Mouse (Mus musculus): ENCODE results near the gene Iffo2. TPM values are rescaled to one million over a fixed set of nuclear protein-coding genes. Genes with fewer than 3 reads are reported as not detected.

Iffo2 gene
- polyA plus RNA-seq, 1 experiment = 0.09 TPM

- no peak for TF ChIP-seq GATA1 (IDR thresholded peaks at IDR 0.05; ENCODE audit: low read length)
Measured at GRCm38 (mm10) chr4:139572928-139573512, 42.7 kb downstream of the Iffo2 start.

GRCm38 (mm10) chr4:139574156-139574798, 43.9 kb downstream of the Iffo2 start:
- TF ChIP-seq GATA1 (IDR thresholded peaks at IDR 0.05; ENCODE audit: low read length) = no peak

DNA sequence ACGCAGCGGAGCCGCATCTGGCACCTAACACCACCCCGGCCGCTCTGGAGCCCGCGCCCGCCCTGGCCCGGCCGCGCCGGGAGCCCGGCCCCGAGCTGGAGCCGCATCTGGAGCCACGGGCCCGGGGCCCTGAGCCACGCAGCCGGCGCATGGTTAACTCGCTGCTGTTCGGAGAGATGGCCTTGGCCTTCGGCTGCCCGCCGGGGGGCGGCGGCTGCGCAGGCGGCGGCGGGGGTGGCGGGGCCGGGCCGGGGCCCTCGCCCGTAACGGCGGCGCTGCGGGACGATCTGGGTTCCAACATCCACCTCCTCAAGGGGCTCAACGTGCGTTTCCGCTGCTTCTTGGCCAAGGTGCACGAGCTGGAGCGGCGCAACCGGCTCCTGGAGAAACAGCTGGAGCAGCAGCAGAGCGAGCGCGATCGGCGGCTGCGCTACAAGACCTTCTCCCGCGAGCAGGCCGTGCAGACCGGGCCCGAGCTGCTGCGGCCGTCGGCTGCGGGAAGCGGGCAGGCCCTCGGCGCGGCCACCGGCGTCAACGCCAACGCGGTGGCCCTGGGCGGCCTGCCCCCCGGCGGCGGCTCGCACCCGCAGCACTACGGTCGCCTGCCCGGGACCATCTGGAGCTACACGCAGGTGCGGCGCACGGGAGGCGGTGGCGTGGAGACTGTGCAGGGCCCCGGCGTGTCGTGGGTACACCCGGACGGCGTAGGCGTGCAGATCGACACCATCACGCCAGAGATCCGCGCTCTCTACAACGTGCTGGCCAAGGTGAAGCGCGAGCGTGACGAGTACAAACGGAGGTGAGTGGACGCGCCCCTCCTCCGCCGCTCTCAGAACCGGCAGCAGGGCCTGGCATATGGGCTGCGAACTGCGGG, 44.7 kb downstream of the Iffo2 start:
- no peak for TF ChIP-seq GATA1 (IDR thresholded peaks at IDR 0.05; ENCODE audit: low read length)

DNA sequence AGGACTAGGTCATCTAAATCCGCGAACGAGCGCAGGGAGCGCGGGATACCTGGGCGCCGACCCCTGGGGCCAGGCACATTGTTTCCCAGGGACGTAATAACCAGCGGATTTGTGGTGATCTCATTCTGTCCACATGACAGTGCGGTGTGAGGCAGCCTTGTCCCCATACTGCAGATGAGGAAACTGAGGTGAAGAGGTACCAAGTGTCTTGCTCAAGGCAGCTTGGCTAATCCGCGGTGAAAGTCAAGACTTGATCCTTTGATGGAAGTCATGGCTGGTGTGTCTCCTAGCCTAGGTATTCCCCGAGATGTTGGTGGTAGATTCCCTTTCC, 45.3 kb downstream of the Iffo2 start:
- TF ChIP-seq GATA1 (IDR thresholded peaks at IDR 0.05; ENCODE audit: low read length) = no peak

DNA sequence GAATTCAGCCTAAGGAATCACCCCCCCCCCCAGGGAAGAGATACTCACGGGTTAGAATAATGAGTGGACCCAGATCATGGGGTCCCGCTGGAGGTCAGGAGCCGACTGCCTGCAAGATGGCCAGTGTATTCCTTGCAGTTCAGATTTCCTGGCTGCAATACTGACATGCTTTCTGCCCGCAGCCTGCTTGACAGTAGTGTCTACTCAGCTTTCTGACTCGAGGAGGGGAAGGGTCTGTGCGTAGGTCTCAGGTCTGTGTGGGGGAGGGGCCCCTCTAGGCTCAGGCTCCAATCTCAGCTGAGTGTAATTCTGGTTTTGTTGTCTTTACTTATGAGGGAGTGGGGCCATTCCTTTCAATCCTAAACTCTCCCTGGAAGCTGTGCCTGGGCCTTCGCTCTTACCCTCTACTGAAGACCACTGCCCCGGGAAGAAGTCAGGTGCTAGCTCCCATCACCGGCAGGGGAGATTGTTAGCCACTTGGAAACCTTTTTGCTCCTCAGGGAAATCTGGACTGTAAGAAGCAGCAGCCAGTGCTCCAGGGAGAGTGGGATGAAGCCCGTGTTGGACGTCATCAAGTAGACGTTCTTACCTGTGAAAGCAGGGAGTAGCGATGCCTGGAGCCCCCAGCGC, 46.0 kb downstream of the Iffo2 start:
- no peak for TF ChIP-seq GATA1 (IDR thresholded peaks at IDR 0.05; ENCODE audit: low read length)

- no peak for TF ChIP-seq GATA1 (IDR thresholded peaks at IDR 0.05; ENCODE audit: low read length)
Measured at GRCm38 (mm10) chr4:139577006-139577405, 46.7 kb downstream of the Iffo2 start.

DNA sequence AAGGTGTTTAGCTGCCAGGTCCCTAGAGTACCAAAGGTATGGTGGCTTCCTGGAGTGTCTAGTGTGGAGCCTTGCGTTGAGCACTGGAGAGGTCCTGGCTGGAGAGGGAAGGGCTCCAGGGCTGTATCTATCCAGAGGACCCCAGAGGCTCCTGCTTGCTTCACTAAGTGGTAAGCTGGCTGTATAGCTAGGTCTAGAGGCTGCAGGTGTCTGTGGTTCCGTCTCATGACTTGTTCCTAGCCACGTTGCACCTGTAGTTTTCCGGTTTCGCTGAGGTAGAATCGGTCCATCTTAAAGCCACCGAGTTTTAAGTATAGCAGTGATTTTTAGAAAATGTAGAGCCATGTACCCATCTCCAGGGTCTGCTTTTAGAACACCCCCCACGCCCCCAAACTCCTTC, 48.0 kb downstream of the Iffo2 start:
- no peak for TF ChIP-seq GATA1 (IDR thresholded peaks at IDR 0.05; ENCODE audit: low read length)

DNA sequence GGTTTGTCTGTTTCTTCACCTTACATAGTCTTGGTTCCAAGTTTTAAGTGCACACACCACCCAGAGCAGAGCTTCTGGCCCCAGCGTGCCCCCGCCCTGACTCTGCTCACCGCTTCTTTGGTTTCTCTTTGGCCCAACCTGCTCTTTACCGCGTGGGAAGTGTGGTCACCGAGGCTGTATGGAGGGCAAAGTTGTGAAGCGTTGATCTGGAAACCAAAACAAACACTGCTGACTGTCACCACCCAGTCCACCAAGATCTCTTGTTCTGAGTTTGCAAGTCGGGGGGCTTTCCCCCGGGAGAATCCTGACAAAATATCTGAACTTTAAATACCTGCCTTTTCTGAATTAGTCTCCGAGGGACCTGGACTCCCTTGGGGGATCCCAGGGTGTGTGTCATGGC, 48.7 kb downstream of the Iffo2 start:
- no peak for TF ChIP-seq GATA1 (IDR thresholded peaks at IDR 0.05; ENCODE audit: low read length)

DNA sequence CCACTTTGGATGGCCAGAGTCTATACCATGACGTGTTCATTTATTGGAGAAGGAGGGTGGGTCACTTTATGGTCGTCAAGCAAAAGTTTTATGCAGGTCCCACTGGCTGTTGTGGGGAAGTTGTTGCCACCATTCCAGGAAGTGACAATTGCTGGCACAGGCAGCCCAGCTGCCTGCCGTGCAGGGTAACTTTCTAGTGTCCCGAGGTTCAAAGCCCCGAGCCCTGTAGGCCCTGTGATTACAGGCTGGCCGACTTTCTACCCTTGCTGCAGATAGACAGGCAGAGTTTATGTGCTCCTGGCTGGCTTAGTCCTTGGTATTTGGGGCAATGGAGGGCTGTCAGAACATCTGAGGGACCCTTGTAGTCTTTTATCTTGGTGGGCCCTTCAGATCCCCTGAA, 49.1 kb downstream of the Iffo2 start:
- TF ChIP-seq GATA1 (IDR thresholded peaks at IDR 0.05; ENCODE audit: low read length) = no peak

GRCm38 (mm10) chr4:139580663-139581336, 50.5 kb downstream of the Iffo2 start:
- TF ChIP-seq GATA1 (IDR thresholded peaks at IDR 0.05; ENCODE audit: low read length) = no peak

- no peak for TF ChIP-seq GATA1 (IDR thresholded peaks at IDR 0.05; ENCODE audit: low read length)
Measured at GRCm38 (mm10) chr4:139581427-139582051, 51.2 kb downstream of the Iffo2 start.

DNA sequence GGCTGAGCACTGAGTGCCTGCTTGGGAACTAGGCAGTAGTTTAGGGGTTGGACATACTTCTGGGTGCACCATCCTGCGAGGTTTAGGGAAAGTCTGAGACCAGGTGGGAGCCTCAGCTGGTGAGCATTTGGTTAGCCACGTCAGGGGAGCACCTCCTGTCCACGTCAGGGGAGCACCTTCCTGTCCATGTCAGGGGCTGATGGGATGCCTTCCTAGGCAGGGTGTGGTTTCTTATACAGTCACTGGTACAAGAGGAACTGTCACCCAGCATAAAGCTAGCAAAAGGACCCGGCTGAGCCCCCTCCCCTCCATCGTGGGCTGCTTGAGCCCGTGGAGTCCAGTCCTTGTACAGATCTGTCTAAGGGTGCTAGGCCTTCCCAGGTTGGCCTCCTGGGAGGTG, 52.0 kb downstream of the Iffo2 start:
- TF ChIP-seq GATA1 (IDR thresholded peaks at IDR 0.05; ENCODE audit: low read length) = no peak

- TF ChIP-seq GATA1 (IDR thresholded peaks at IDR 0.05; ENCODE audit: low read length) = no peak
Measured at GRCm38 (mm10) chr4:139582903-139583302, 52.6 kb downstream of the Iffo2 start.

DNA sequence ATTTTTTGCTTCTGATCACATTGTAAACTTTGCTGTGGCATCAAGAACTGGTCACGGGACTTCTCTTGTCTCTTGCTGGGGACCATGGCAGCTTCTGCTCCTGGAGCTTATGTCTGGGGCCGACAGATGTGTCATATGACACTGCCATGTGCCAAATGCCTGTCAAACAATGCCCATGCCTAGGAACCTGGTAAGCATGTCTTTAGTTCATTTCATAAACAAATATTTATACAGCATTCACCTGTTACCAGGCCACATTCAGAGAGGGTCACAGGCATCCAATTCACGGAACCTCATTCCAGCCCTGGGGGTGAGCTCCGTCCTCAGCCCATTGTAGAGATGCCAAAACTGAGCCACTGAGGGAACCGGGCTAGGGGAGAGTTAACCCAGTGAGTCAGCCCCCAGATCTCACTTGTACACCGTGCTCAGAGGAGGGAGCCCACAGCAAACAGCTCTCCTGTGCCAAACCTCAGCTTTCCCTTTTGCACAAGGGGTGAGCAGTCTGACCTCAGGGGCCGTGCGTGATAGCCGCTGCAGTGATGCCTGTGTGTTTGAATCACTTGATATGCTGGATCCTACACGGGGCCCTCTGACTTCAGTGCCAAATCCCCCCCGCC, 53.4 kb downstream of the Iffo2 start:
- no peak for TF ChIP-seq GATA1 (IDR thresholded peaks at IDR 0.05; ENCODE audit: low read length)

DNA sequence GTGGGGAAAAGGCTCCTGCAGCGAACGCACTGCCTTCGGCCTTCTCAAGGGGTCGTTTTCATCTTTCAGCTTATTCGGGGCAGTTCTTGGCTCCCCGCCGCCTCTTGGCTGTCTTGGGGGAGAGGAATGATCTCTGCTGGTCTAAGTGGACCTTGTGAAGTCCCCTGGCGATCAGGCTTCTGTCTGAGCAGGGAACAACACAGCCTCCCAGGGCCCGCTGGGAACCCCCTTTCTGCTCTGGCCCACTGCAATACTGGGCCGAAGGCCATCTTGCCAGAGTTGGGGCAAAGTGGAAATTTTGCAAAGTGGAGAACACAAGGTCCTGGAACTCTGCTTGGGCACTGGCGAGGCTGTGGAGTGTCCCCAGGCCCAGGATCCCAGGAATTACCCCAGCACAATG, 54.4 kb downstream of the Iffo2 start:
- TF ChIP-seq GATA1 (IDR thresholded peaks at IDR 0.05; ENCODE audit: low read length) = no peak

Data from G1E-ER4 (cell line).